Mouse (Mus musculus) lung, postnatal 0 days (tissue): ENCODE results near the gene Paqr3. TPM values are rescaled to one million over a fixed set of nuclear protein-coding genes. Genes with fewer than 3 reads are reported as not detected.

Source experiments
- ATAC-seq: fragments of 200-750 bp; cut with Nextera tagmentation; 2 replicates; pipeline ENCODE4 v1.8.0; 2017; ENCODE audit warnings: moderate library complexity
- DNase-seq: peaks from one replicate; pipeline ENCODE4 v3.0.0-alpha.2; 2016; ENCODE audit warnings: low spot score
- H3K27ac ChIP-seq: fragments of 300-500 bp; sonication (generic); 2 replicates; pipeline ENCODE4 v1.5.1; 2014; ENCODE audit warnings: antibody characterized with exemption, mild to moderate bottlenecking, low read length, mixed read lengths
- H3K27me3 ChIP-seq: fragments of 300-500 bp; sonication (generic); replicated peaks from 2 replicates; pipeline ENCODE4 v1.6.1; 2014; ENCODE audit warnings: low read length, mixed read lengths; ENCODE audit not compliant: insufficient read depth
- H3K36me3 ChIP-seq: fragments of 300-500 bp; sonication (generic); 2 replicates; pipeline ENCODE4 v1.6.1; 2014; ENCODE audit warnings: low read length, mixed read lengths; ENCODE audit not compliant: insufficient read depth
- H3K4me1 ChIP-seq: fragments of 300-500 bp; sonication (generic); 2 replicates; pipeline ENCODE4 v1.6.1; 2014; ENCODE audit warnings: antibody characterized with exemption, low read depth, low read length, mixed read lengths; ENCODE audit not compliant: insufficient read depth
- H3K4me2 ChIP-seq: fragments of 300-500 bp; sonication (generic); replicated peaks from 2 replicates; pipeline ENCODE4 v1.6.1; 2014; ENCODE audit warnings: low read depth, mild to moderate bottlenecking, low read length, moderate library complexity, mixed read lengths
- H3K4me3 ChIP-seq: fragments of 300-500 bp; sonication (generic); 2 replicates; pipeline ENCODE4 v1.5.1; 2014; ENCODE audit warnings: low read depth, low read length
- H3K9ac ChIP-seq: fragments of 300-500 bp; sonication (generic); replicated peaks from 2 replicates; pipeline ENCODE4 v1.6.1; 2014; ENCODE audit warnings: low read depth, mild to moderate bottlenecking
- H3K9me3 ChIP-seq: fragments of 300-500 bp; sonication (generic); 2 replicates; pipeline ENCODE4 v1.6.1; 2016; ENCODE audit warnings: low read length, mixed read lengths
- CTCF ChIP-seq: IDR thresholded peaks from 2 replicates; pipeline ENCODE4 v1.5.1; 2016; ENCODE audit warnings: antibody characterized with exemption, mild to moderate bottlenecking
- EP300 ChIP-seq: IDR thresholded peaks from 2 replicates; pipeline ENCODE4 v1.6.1; 2016; ENCODE audit warnings: antibody characterized with exemption, mild to moderate bottlenecking, control low read depth
- WGBS: fragments of 180-500 bp; shearing (Covaris S2); extraction: QIAGEN DNeasy Blood & Tissue Kit; methylation state at CpG from one replicate; pipeline ENCODE4 v1.1.7; 2014; 5-methylcytosine and 5-hydroxymethylcytosine counted together
- polyA plus RNA-seq: library from polyadenylated mRNA; unstranded; fragments of >200 nt; fragmentation: Nextera tagmentation; extraction: Ambion mirVana; gene quantifications from 2 replicates; pipeline ENCODE4 v1.2.1, GENCODE M21; 2015

Paqr3 gene
- polyA plus RNA-seq, 1 experiment from 2014 or later = 1.4 TPM

DNA sequence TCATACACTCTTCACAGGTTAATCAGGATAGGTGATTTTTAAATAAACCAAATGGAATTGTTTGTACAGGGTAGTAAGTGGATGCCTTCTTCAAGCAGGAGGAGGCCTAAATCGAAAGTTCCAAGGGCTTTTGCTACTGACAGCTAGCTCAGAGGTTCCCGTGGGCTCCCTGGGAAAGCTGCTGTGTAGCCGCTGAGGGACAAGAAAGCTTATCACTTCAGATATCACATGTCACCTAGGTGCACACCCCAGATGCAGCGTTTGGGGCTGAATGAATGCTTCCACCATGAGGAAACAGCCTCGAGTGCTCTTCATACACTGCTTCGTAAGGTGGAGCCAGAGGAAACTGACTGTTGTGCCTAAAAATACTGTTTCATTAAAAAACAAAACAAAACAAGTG is 23.2 kb downstream of the Paqr3 start:
- H3K27me3 ChIP-seq = no peaks in the 10 kb centered on the region
- no peak for TF ChIP-seq CTCF
- TF ChIP-seq EP300 = no peak
- 66% methylated on average over 6 of the region's 6 CpGs for WGBS
- H3K9me3 ChIP-seq = no peaks in the 10 kb centered on the region
- no peak for ATAC-seq
- peaks cover 7% of the 10 kb centered on the region; the same call in 1 of the 2 replicates for H3K36me3 ChIP-seq
- H3K9ac ChIP-seq = no peak overlapping the region
- no peak for DNase-seq
- no peak overlapping the region for H3K27ac ChIP-seq
- no peak overlapping the region for H3K4me3 ChIP-seq
- H3K4me1 ChIP-seq = no peaks in the 10 kb centered on the region; the same call in 1 of the 2 replicates
- no peak overlapping the region for H3K4me2 ChIP-seq

DNA sequence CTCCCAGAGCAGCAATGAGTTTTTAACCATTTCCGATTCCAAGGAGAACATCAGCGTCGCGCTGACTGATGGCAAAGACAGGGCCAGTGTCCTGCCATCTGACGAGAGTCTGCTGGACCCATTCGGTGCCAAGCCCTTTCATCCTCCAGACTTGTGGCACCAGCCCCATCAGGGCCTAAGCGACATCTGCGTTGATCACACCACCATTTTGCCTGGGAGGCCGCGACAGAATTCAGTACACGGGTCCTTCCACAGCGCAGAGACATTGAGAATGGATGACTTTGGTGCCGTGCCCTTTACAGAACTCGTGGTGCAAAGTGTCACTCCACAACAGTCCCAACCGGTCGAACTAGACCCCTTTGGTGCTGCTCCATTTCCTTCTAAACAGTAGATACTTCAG is 23.6 kb downstream of the Paqr3 start:
- no peak for ATAC-seq
- H3K9ac ChIP-seq = no peak overlapping the region
- H3K27ac ChIP-seq = no peak overlapping the region
- TF ChIP-seq EP300 = no peak
- no peak for TF ChIP-seq CTCF
- WGBS = 81% methylated on average over 16 of the region's 16 CpGs
- no peak overlapping the region for H3K4me3 ChIP-seq
- no peaks in the 10 kb centered on the region; the same call in 1 of the 2 replicates for H3K4me1 ChIP-seq
- no peaks in the 10 kb centered on the region for H3K27me3 ChIP-seq
- no peak for DNase-seq
- no peak overlapping the region; the same call in 1 of the 2 replicates for H3K4me2 ChIP-seq
- no peaks in the 10 kb centered on the region for H3K9me3 ChIP-seq
- peaks cover 7% of the 10 kb centered on the region; the same call in 1 of the 2 replicates for H3K36me3 ChIP-seq

DNA sequence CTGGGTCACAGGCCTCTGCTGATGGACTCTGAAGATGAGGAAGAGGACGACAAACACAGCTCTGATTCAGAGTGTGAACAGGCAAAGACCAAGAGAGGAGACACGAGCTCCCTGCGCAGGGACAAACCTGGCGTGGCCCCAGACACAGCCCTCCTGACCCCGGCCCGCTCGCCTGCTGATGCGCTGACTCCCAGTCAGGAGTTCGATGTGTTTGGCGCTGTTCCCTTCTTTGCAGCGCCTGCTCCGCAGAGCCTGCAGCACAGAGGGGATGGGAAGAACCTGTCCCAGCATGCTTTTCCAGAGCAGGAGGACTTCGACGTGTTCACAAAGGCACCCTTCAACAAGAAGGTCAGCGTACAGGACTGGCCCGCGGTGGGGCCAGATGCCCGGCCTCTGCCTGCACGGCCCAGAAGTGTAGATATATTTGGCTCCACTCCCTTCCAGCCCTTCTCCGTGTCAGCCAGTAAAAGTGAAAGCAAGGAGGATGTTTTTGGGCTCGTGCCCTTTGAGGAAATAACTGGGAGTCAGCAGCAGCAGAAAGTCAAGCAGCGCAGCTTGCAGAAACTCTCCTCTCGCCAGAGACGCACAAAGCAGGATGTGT is 24.3 kb downstream of the Paqr3 start:
- Histone ChIP-seq H3K4me3 (no peak overlapping the region), H3K9me3 (no peaks in the 10 kb centered on the region), H3K27me3 (no peaks in the 10 kb centered on the region), H3K9ac (no peak overlapping the region), H3K27ac (no peak overlapping the region), H3K4me2 (no peak overlapping the region; the same call in 1 of the 2 replicates), H3K36me3 (peaks cover 7% of the 10 kb centered on the region; the same call in 1 of the 2 replicates), H3K4me1 (no peaks in the 10 kb centered on the region; the same call in 1 of the 2 replicates)
- TF ChIP-seq CTCF = no peak
- no peak for TF ChIP-seq EP300
- ATAC-seq (no peak), DNase-seq (peak; percentile 44)
- WGBS = 72% methylated on average over 24 of the region's 24 CpGs

- no peaks in the 10 kb centered on the region for H3K9me3 ChIP-seq
- WGBS = 92% methylated on average over 6 of the region's 6 CpGs
- no peak for ATAC-seq
Observed at GRCm38 (mm10) chr5:97085071-97085470, 26.3 kb downstream of the Paqr3 start.

GRCm38 (mm10) chr5:97084541-97084940 is 26.9 kb downstream of the Paqr3 start:
- peaks cover 7% of the 10 kb centered on the region; the same call in 1 of the 2 replicates for H3K36me3 ChIP-seq
- TF ChIP-seq EP300 = no peak
- TF ChIP-seq CTCF = no peak
- DNase-seq (no peak), ATAC-seq (no peak)
- no peaks in the 10 kb centered on the region for H3K27me3 ChIP-seq
- no peak overlapping the region for H3K9ac ChIP-seq
- H3K27ac ChIP-seq = no peak overlapping the region
- H3K4me2 ChIP-seq = no peak overlapping the region
- H3K4me3 ChIP-seq = no peak overlapping the region
- H3K4me1 ChIP-seq = no peaks in the 10 kb centered on the region
- 87% methylated on average over 4 of the region's 4 CpGs for WGBS
- no peaks in the 10 kb centered on the region for H3K9me3 ChIP-seq

More at GRCm38 (mm10) chr5:97085071-97085470, 26.3 kb downstream of the Paqr3 start:
- Histone ChIP-seq H3K27ac (no peak overlapping the region), H3K4me2 (no peak overlapping the region), H3K36me3 (peaks cover 7% of the 10 kb centered on the region; the same call in 1 of the 2 replicates), H3K4me1 (no peaks in the 10 kb centered on the region), H3K4me3 (no peak overlapping the region), H3K27me3 (no peaks in the 10 kb centered on the region), H3K9ac (no peak overlapping the region)
- DNase-seq = no peak
- TF ChIP-seq CTCF = no peak
- TF ChIP-seq EP300 = no peak

GRCm38 (mm10) chr5:97083701-97084100 is 27.7 kb downstream of the Paqr3 start:
- Histone ChIP-seq H3K4me2 (no peak overlapping the region), H3K4me1 (no peaks in the 10 kb centered on the region), H3K9ac (no peak overlapping the region), H3K9me3 (no peaks in the 10 kb centered on the region), H3K27me3 (no peaks in the 10 kb centered on the region), H3K36me3 (peaks cover 7% of the 10 kb centered on the region; the same call in 1 of the 2 replicates), H3K27ac (no peak overlapping the region), H3K4me3 (no peak overlapping the region)
- 76% methylated on average over 6 of the region's 6 CpGs for WGBS
- ATAC-seq (no peak), DNase-seq (no peak)
- TF ChIP-seq EP300 (no peak), CTCF (no peak)
